Mouse (Mus musculus) heart, postnatal 4 days (tissue): Measurements from ENCODE around the gene Skint3. TPM values are rescaled to one million over a fixed set of nuclear protein-coding genes. Genes with fewer than 3 reads are reported as not detected.
"Not testable (repeated sequence)": the region's sequence is repeated elsewhere in the genome, so short reads cannot be mapped to it uniquely, and the experiment has no call there.

ENCODE experiments used
- DNase-seq: peaks from one replicate; pipeline ENCODE4 v3.0.0; 2021
- total RNA-seq, 2 experiments: library from RNA; stranded (reverse); gene quantifications; 2 replicates each; pipeline ENCODE4 v1.2.3; 2021

The Skint3 gene
- not detected for total RNA-seq

- DNase-seq: no peak
Observed at GRCm38 (mm10) chr4:112231945-112232344, at the start of gene Skint3. Gene Skint3, plus strand, starts transcription at chr4:112232245.

GRCm38 (mm10) chr4:112243416-112243815 is 11.4 kb downstream of the Skint3 start:
- DNase-seq: no peak

- DNase-seq: no peak
Observed at GRCm38 (mm10) chr4:112243951-112244350, 11.9 kb downstream of the Skint3 start.

GRCm38 (mm10) chr4:112256022-112256421 is 24.0 kb downstream of the Skint3 start:
- DNase-seq: no peak

GRCm38 (mm10) chr4:112287178-112287974 is 55.3 kb downstream of the Skint3 start:
- DNase-seq: no peak

- no peak for DNase-seq
Observed at GRCm38 (mm10) chr4:112288396-112288795, 56.4 kb downstream of the Skint3 start.

- DNase-seq: no peak
Observed at GRCm38 (mm10) chr4:112302305-112302704, 70.3 kb downstream of the Skint3 start.

GRCm38 (mm10) chr4:112302855-112303509 is 70.9 kb downstream of the Skint3 start:
- no peak for DNase-seq

- DNase-seq: not testable (repeated sequence)
Observed at GRCm38 (mm10) chr4:112349111-112349510, 117.1 kb downstream of the Skint3 start.

Other genes starting within 250 kb of the Skint3 start
- not detected for gene Skint1, start 226.0 kb upstream of the Skint3 start, total RNA-seq
- not detected for gene Skint4, start 160.2 kb upstream of the Skint3 start, total RNA-seq
- not detected for gene Skint9, start 201.7 kb downstream of the Skint3 start, total RNA-seq